Mouse (Mus musculus): ENCODE data around the gene Gm15107. TPM values are rescaled to one million over a fixed set of nuclear protein-coding genes. Genes with fewer than 3 reads are reported as not detected.
"Not testable (repeated sequence)": the region's sequence is repeated elsewhere in the genome, so short reads cannot be mapped to it uniquely, and the experiment has no call there.

The Gm15107 gene
- not detected in 2 replicates for polyA plus RNA-seq (2014; fragmentation: Nextera tagmentation; extraction: Ambion mirVana)

DNA sequence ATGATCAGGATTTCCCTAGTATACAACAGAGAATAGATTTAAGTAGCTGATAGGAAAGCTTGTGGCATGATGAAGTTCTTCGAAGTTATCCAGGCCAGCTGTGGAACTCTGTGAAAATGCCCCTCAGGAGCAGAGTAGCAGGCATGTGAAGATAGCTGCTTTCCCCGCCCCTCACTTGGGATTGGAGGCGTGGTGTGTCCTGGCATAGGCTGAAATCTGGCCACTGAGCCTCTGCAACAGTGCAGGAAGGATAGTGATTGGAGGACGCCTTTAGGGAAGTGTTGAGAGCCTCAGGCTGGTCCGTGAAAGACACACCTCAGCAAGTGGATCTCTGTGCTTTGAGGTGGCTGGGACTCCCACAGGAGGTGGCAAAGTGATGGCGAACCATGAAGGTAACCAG is at the start of gene Gm15107:
Gm15107 (plus strand) TSS at position 301 of the 400 bp plus-strand sequence.
- not testable (repeated sequence) for H3K4me1 ChIP-seq (ENCODE audit: control insufficient read depth, insufficient read depth, low read length); H3K27me3 ChIP-seq (ENCODE audit: control insufficient read depth, insufficient read depth, low read length); H3K4me2 ChIP-seq (ENCODE audit: low read depth, severe bottlenecking); H3K36me3 ChIP-seq (ENCODE audit: control insufficient read depth, insufficient read depth, low read length); H3K9me3 ChIP-seq (ENCODE audit: control insufficient read depth, low read length); ATAC-seq (ENCODE audit: insufficient number of reproducible peaks, low FRiP score, low TSS enrichment, low read depth); H3K27ac ChIP-seq (replicated peaks; ENCODE audit: low read depth, low read length); H3K4me3 ChIP-seq (ENCODE audit: low read depth, low read length); H3K9ac ChIP-seq (ENCODE audit: low read length); DNase-seq (ENCODE audit: low spot score)
- 67% methylated on average over 1 of the region's 6 CpGs for WGBS

Other genes starting within 250 kb of the Gm15107 start
- not detected in 2 replicates for gene Gm15080, start 187.7 kb upstream of the Gm15107 start, polyA plus RNA-seq (2014; fragmentation: Nextera tagmentation; extraction: Ambion mirVana)